Comparison of ENCODE assay signal across 22 mouse cellular contexts in genomic region chr6:97288047-97288855, GRCm38 (mm10). TPM values are rescaled to one million over a fixed set of nuclear protein-coding genes. Genes with fewer than 3 reads are reported as not detected.
DNase-seq lines count a peak whose midpoint lies in the region; ATAC-seq lines count a peak whose summit lies in the region.
"Had no signal": no experiment of that assay in that cellular context is flagged by ENCODE, and none has a peak within 500 bp of the region (broad histone marks: within the 10 kb centered on the region; RNA-seq: fewer than 3 reads in every experiment).

No protein-coding gene starts in this region.

- H3K36me3 ChIP-seq in heart, embryonic 10.5 days: peaks cover 57% of the 10 kb centered on the region
- 0 out of 2 replicates have a peak, but pooled peaks cover 6% of the 10 kb centered on the region for H3K36me3 ChIP-seq in heart, embryonic 11.5 days (ENCODE audit: control insufficient read depth, insufficient read depth, low read length)
- H3K36me3 ChIP-seq in lung, embryonic 15.5 days: peaks cover 11% of the 10 kb centered on the region; the same call in 1 of the 2 replicates
- peaks cover 8% of the 10 kb centered on the region for H3K36me3 ChIP-seq in limb, embryonic 10.5 days
- no peaks in the 10 kb centered on the region for H3K36me3 ChIP-seq in stomach, embryonic 16.5 days (ENCODE audit: control insufficient read depth, insufficient read depth, low read length)

- no peak overlapping the region for H3K4me2 ChIP-seq in heart, embryonic 11.5 days
- H3K4me2 ChIP-seq in lung, embryonic 15.5 days: no peak overlapping the region
- H3K4me2 ChIP-seq in stomach, embryonic 16.5 days (ENCODE audit: low read depth, low read length): no peak overlapping the region
- H3K4me2 ChIP-seq: forebrain, embryonic 12.5 days; midbrain, embryonic 13.5 days; neural tube, embryonic 13.5 days had no signal

- DNase-seq in heart, embryonic 10.5 days (ENCODE audit: low spot score): peak; percentile 70
- no peak for DNase-seq in lung, postnatal 36 days
- no peak for DNase-seq in limb, embryonic 10.5 days (ENCODE audit: low spot score)
- no peak for DNase-seq in spleen, postnatal 10 days (ENCODE audit: low spot score in 2 of 2)
- DNase-seq in left cerebral cortex, postnatal 14 days (ENCODE audit: low spot score in 2 of 2): no peak
- DNase-seq: cerebellum, adult 18-20 months; kidney, adult 8-10 months; right cerebral cortex, adult 18-20 months had no signal

- H3K27me3 ChIP-seq in heart, embryonic 10.5 days (ENCODE audit: insufficient read depth, poor library complexity, severe bottlenecking): no peaks in the 10 kb centered on the region
- no peaks in the 10 kb centered on the region for H3K27me3 ChIP-seq in heart, embryonic 11.5 days (ENCODE audit: control insufficient read depth, insufficient read depth, low read length)
- no peaks in the 10 kb centered on the region for H3K27me3 ChIP-seq in lung, embryonic 15.5 days
- H3K27me3 ChIP-seq in limb, embryonic 10.5 days (ENCODE audit: low read depth, poor library complexity, severe bottlenecking): no peaks in the 10 kb centered on the region
- H3K27me3 ChIP-seq in stomach, embryonic 16.5 days (ENCODE audit: control insufficient read depth, insufficient read depth, low read length): no peaks in the 10 kb centered on the region
- H3K27me3 ChIP-seq: forebrain, embryonic 12.5 days; midbrain, embryonic 13.5 days; neural tube, embryonic 13.5 days had no signal

- ATAC-seq in heart, embryonic 11.5 days (replicated peaks; ENCODE audit: insufficient number of reproducible peaks, low FRiP score, low TSS enrichment): no peak
- ATAC-seq in lung, embryonic 15.5 days (ENCODE audit: borderline replicate concordance, extremely low read depth, low FRiP score, low TSS enrichment): no peak
- ATAC-seq in stomach, embryonic 16.5 days (ENCODE audit: insufficient read depth, low FRiP score): peak; percentile 85
- ATAC-seq: hindbrain, postnatal 0 days; midbrain, embryonic 13.5 days had no signal

- intact Hi-C loops in left cerebral cortex, postnatal 14 days (cut with DNase I): no loop called here

- 79% methylated on average over 19 of the region's 19 CpGs for WGBS in heart, embryonic 10.5 days
- WGBS in heart, embryonic 11.5 days (ENCODE audit: insufficient replicate concordance): 78% methylated on average over 19 of the region's 19 CpGs
- WGBS in lung, embryonic 15.5 days: 61% methylated on average over 19 of the region's 19 CpGs
- 86% methylated on average over 19 of the region's 19 CpGs for WGBS in limb, embryonic 10.5 days
- 54% methylated on average over 19 of the region's 19 CpGs for WGBS in stomach, embryonic 16.5 days

- H3K27ac ChIP-seq in heart, embryonic 10.5 days: no peak overlapping the region
- no peak overlapping the region for H3K27ac ChIP-seq in heart, embryonic 11.5 days (ENCODE audit: low read depth, low read length)
- peak overlapping the region; percentile 48; the same call in 1 of the 2 replicates for H3K27ac ChIP-seq in lung, embryonic 15.5 days
- peak overlapping the region; percentile 38; the same call in 1 of the 2 replicates for H3K27ac ChIP-seq in limb, embryonic 10.5 days
- H3K27ac ChIP-seq in stomach, embryonic 16.5 days (ENCODE audit: low read length): peak overlapping the region; percentile 84
- H3K27ac ChIP-seq: forebrain, embryonic 12.5 days; hindbrain, embryonic 10.5 days; hindbrain, postnatal 0 days; liver, embryonic 14.5 days; macrophage; midbrain, embryonic 13.5 days; neural tube, embryonic 13.5 days had no signal

- no peaks in the 10 kb centered on the region for H3K9me3 ChIP-seq in heart, embryonic 10.5 days
- no peaks in the 10 kb centered on the region for H3K9me3 ChIP-seq in heart, embryonic 11.5 days (replicated peaks; ENCODE audit: control insufficient read depth, low read length)
- no peaks in the 10 kb centered on the region for H3K9me3 ChIP-seq in lung, embryonic 15.5 days
- no peaks in the 10 kb centered on the region for H3K9me3 ChIP-seq in limb, embryonic 10.5 days (replicated peaks)
- no peaks in the 10 kb centered on the region for H3K9me3 ChIP-seq in stomach, embryonic 16.5 days (replicated peaks; ENCODE audit: control insufficient read depth, low read length)
- H3K9me3 ChIP-seq: forebrain, embryonic 12.5 days; hindbrain, embryonic 10.5 days; midbrain, embryonic 13.5 days; neural tube, embryonic 13.5 days had no signal

- H3K4me3 ChIP-seq in heart, embryonic 10.5 days: no peak overlapping the region
- H3K4me3 ChIP-seq in heart, embryonic 11.5 days (ENCODE audit: low read depth, low read length): no peak overlapping the region
- no peak overlapping the region for H3K4me3 ChIP-seq in lung, embryonic 15.5 days
- H3K4me3 ChIP-seq in limb, embryonic 10.5 days: no peak overlapping the region
- no peak overlapping the region for H3K4me3 ChIP-seq in stomach, embryonic 16.5 days (replicated peaks; ENCODE audit: low read length)
- H3K4me3 ChIP-seq: forebrain, embryonic 12.5 days; hindbrain, embryonic 10.5 days; midbrain, embryonic 13.5 days; neural tube, embryonic 13.5 days had no signal

- H3K4me1 ChIP-seq in heart, embryonic 10.5 days: peaks cover 13% of the 10 kb centered on the region
- H3K4me1 ChIP-seq in heart, embryonic 11.5 days (ENCODE audit: control insufficient read depth, insufficient read depth, low read length): 0 out of 2 replicates have a peak, but pooled peaks cover 7% of the 10 kb centered on the region
- peaks cover 28% of the 10 kb centered on the region for H3K4me1 ChIP-seq in lung, embryonic 15.5 days
- peaks cover 6% of the 10 kb centered on the region; the same call in 1 of the 2 replicates for H3K4me1 ChIP-seq in limb, embryonic 10.5 days
- peaks cover 13% of the 10 kb centered on the region for H3K4me1 ChIP-seq in stomach, embryonic 16.5 days (ENCODE audit: control insufficient read depth, insufficient read depth, low read length)

- no peak overlapping the region for H3K9ac ChIP-seq in heart, embryonic 11.5 days (ENCODE audit: low read depth, low read length)
- no peak overlapping the region for H3K9ac ChIP-seq in lung, embryonic 15.5 days
- H3K9ac ChIP-seq in stomach, embryonic 16.5 days (ENCODE audit: low read length): no peak overlapping the region
- H3K9ac ChIP-seq: forebrain, embryonic 12.5 days; liver, embryonic 14.5 days; midbrain, embryonic 13.5 days; neural tube, embryonic 13.5 days had no signal

RNA-seq across cellular contexts. Expression of gene Lmod3, which starts 35.7 kb away (rescaled TPM):
- polyA plus RNA-seq in heart, embryonic 10.5 days (2016; fragmentation: Nextera tagmentation; extraction: Ambion mirVana): 10.5 and 17.5 TPM in 2 replicates
- 19.0 and 19.3 TPM in 2 replicates for polyA plus RNA-seq in heart, embryonic 11.5 days (2014; fragmentation: Nextera tagmentation; extraction: Ambion mirVana)
- polyA plus RNA-seq in lung, embryonic 15.5 days (2015; fragmentation: Nextera tagmentation; extraction: Ambion mirVana): 0.30 and 0.42 TPM in 2 replicates
- polyA plus RNA-seq in limb, embryonic 10.5 days (2016; fragmentation: Nextera tagmentation; extraction: Ambion mirVana): 0.13 TPM in 1 of 2 replicates, not detected in the other
- polyA plus RNA-seq in stomach, embryonic 16.5 days (2015; fragmentation: Nextera tagmentation; extraction: Ambion mirVana): 0.10 and 4.4 TPM in 2 replicates
- under 1 TPM; 0.38 to 0.42 TPM for total RNA-seq in left cerebral cortex, postnatal 14 days (2021)
- total RNA-seq: common myeloid progenitor, adult 5-6 weeks; granulocyte monocyte progenitor cell, adult 5-6 weeks; MEL had no signal
- polyA plus RNA-seq: frontal cortex, adult 2 months; hindbrain, embryonic 10.5 days; hindbrain, postnatal 0 days; liver, embryonic 14.5 days; macrophage had no signal

Comparison
In these comparisons a context has a peak if more than half of its experiments do, and no peak if none do; other contexts are left out.
1. H3K27ac ChIP-seq: peak in lung, embryonic 15.5 days (single experiment), limb, embryonic 10.5 days (single experiment) and stomach, embryonic 16.5 days (single experiment); none in heart, embryonic 10.5 days (single experiment) and heart, embryonic 11.5 days (single experiment).